Mouse (Mus musculus): ENCODE data around the gene Apbb2. TPM values are rescaled to one million over a fixed set of nuclear protein-coding genes. Genes with fewer than 3 reads are reported as not detected.

The Apbb2 gene
- polyA plus RNA-seq, 1 experiment from 2014 or later = 52.6 TPM

- DNase-seq (ENCODE audit: low spot score) (no peak), ATAC-seq (ENCODE audit: insufficient read depth, low FRiP score, low TSS enrichment) (no peak)
- H3K27ac ChIP-seq (ENCODE audit: low read depth, low read length) = no peak overlapping the region
- H3K4me3 ChIP-seq (ENCODE audit: low read depth, low read length) = no peak overlapping the region
- 89% methylated on average over 6 of the region's 6 CpGs for WGBS
- no peak overlapping the region for H3K4me2 ChIP-seq (ENCODE audit: low read depth)
- H3K36me3 ChIP-seq (ENCODE audit: control insufficient read depth, insufficient read depth, low read length) = no peaks in the 10 kb centered on the region
- no peaks in the 10 kb centered on the region for H3K27me3 ChIP-seq (ENCODE audit: control insufficient read depth, insufficient read depth, low read length)
- H3K4me1 ChIP-seq (ENCODE audit: control insufficient read depth, insufficient read depth, low read length) = no peaks in the 10 kb centered on the region
- no peak overlapping the region for H3K9ac ChIP-seq (ENCODE audit: low read length)
- no peaks in the 10 kb centered on the region for H3K9me3 ChIP-seq (ENCODE audit: control insufficient read depth, low read length)
Measured at GRCm38 (mm10) chr5:66405305-66405704, 213.3 kb downstream of the Apbb2 start.

- H3K9ac ChIP-seq (ENCODE audit: low read length) = no peak overlapping the region
- DNase-seq (ENCODE audit: low spot score) = no peak
- no peak overlapping the region for H3K4me3 ChIP-seq (ENCODE audit: low read depth, low read length)
- no peaks in the 10 kb centered on the region for H3K27me3 ChIP-seq (ENCODE audit: control insufficient read depth, insufficient read depth, low read length)
- no peaks in the 10 kb centered on the region for H3K4me1 ChIP-seq (ENCODE audit: control insufficient read depth, insufficient read depth, low read length)
- WGBS = 93% methylated on average over 4 of the region's 4 CpGs
- no peak for ATAC-seq (ENCODE audit: insufficient read depth, low FRiP score, low TSS enrichment)
- H3K27ac ChIP-seq (ENCODE audit: low read depth, low read length) = no peak overlapping the region
- H3K4me2 ChIP-seq (ENCODE audit: low read depth) = no peak overlapping the region
- no peaks in the 10 kb centered on the region for H3K36me3 ChIP-seq (ENCODE audit: control insufficient read depth, insufficient read depth, low read length)
- no peaks in the 10 kb centered on the region for H3K9me3 ChIP-seq (ENCODE audit: control insufficient read depth, low read length)
Measured at GRCm38 (mm10) chr5:66400563-66400962, 218.0 kb downstream of the Apbb2 start.

- no peaks in the 10 kb centered on the region for H3K4me1 ChIP-seq (ENCODE audit: control insufficient read depth, insufficient read depth, low read length)
- no peak overlapping the region for H3K27ac ChIP-seq (ENCODE audit: low read depth, low read length)
- no peak overlapping the region for H3K4me2 ChIP-seq (ENCODE audit: low read depth)
- WGBS = 79% methylated on average over 2 of the region's 2 CpGs
- no peaks in the 10 kb centered on the region for H3K27me3 ChIP-seq (ENCODE audit: control insufficient read depth, insufficient read depth, low read length)
- DNase-seq (ENCODE audit: low spot score) (no peak), ATAC-seq (ENCODE audit: insufficient read depth, low FRiP score, low TSS enrichment) (no peak)
- no peaks in the 10 kb centered on the region for H3K36me3 ChIP-seq (ENCODE audit: control insufficient read depth, insufficient read depth, low read length)
- H3K9me3 ChIP-seq (ENCODE audit: control insufficient read depth, low read length) = no peaks in the 10 kb centered on the region
- no peak overlapping the region for H3K4me3 ChIP-seq (ENCODE audit: low read depth, low read length)
- H3K9ac ChIP-seq (ENCODE audit: low read length) = no peak overlapping the region
Measured at GRCm38 (mm10) chr5:66399264-66399620, 219.3 kb downstream of the Apbb2 start.

GRCm38 (mm10) chr5:66398530-66399263, 219.9 kb downstream of the Apbb2 start:
- H3K4me3 ChIP-seq (ENCODE audit: low read depth, low read length) = no peak overlapping the region

GRCm38 (mm10) chr5:66393767-66394446, 224.7 kb downstream of the Apbb2 start:
- no peak overlapping the region for H3K4me3 ChIP-seq (ENCODE audit: low read depth, low read length)
- H3K9ac ChIP-seq (ENCODE audit: low read length) = no peak overlapping the region
- no peaks in the 10 kb centered on the region for H3K9me3 ChIP-seq (ENCODE audit: control insufficient read depth, low read length)
- no peak overlapping the region for H3K27ac ChIP-seq (ENCODE audit: low read depth, low read length)
- DNase-seq (ENCODE audit: low spot score) (no peak), ATAC-seq (ENCODE audit: insufficient read depth, low FRiP score, low TSS enrichment) (no peak)
- no peaks in the 10 kb centered on the region for H3K36me3 ChIP-seq (ENCODE audit: control insufficient read depth, insufficient read depth, low read length)
- no peaks in the 10 kb centered on the region for H3K4me1 ChIP-seq (ENCODE audit: control insufficient read depth, insufficient read depth, low read length)
- H3K4me2 ChIP-seq (ENCODE audit: low read depth) = no peak overlapping the region
- WGBS = 81% methylated on average over 10 of the region's 10 CpGs
- H3K27me3 ChIP-seq (ENCODE audit: control insufficient read depth, insufficient read depth, low read length) = no peaks in the 10 kb centered on the region

More at GRCm38 (mm10) chr5:66398530-66399263, 219.9 kb downstream of the Apbb2 start:
- DNase-seq (ENCODE audit: low spot score) (no peak), ATAC-seq (ENCODE audit: insufficient read depth, low FRiP score, low TSS enrichment) (no peak)
- Histone ChIP-seq H3K36me3 (ENCODE audit: control insufficient read depth, insufficient read depth, low read length) (no peaks in the 10 kb centered on the region), H3K4me1 (ENCODE audit: control insufficient read depth, insufficient read depth, low read length) (no peaks in the 10 kb centered on the region), H3K27ac (ENCODE audit: low read depth, low read length) (no peak overlapping the region), H3K9me3 (ENCODE audit: control insufficient read depth, low read length) (no peaks in the 10 kb centered on the region), H3K4me2 (ENCODE audit: low read depth) (no peak overlapping the region), H3K9ac (ENCODE audit: low read length) (no peak overlapping the region), H3K27me3 (ENCODE audit: control insufficient read depth, insufficient read depth, low read length) (no peaks in the 10 kb centered on the region)
- WGBS = 85% methylated on average over 5 of the region's 5 CpGs

- 59% methylated on average over 18 of the region's 18 CpGs for WGBS
- no peaks in the 10 kb centered on the region for H3K36me3 ChIP-seq (ENCODE audit: control insufficient read depth, insufficient read depth, low read length)
- no peak overlapping the region for H3K4me3 ChIP-seq (ENCODE audit: low read depth, low read length)
- no peak for DNase-seq (ENCODE audit: low spot score)
- no peak overlapping the region for H3K9ac ChIP-seq (ENCODE audit: low read length)
- no peaks in the 10 kb centered on the region for H3K4me1 ChIP-seq (ENCODE audit: control insufficient read depth, insufficient read depth, low read length)
- no peak overlapping the region for H3K4me2 ChIP-seq (ENCODE audit: low read depth)
- no peaks in the 10 kb centered on the region for H3K9me3 ChIP-seq (ENCODE audit: control insufficient read depth, low read length)
- no peaks in the 10 kb centered on the region for H3K27me3 ChIP-seq (ENCODE audit: control insufficient read depth, insufficient read depth, low read length)
- H3K27ac ChIP-seq (ENCODE audit: low read depth, low read length) = no peak overlapping the region
- ATAC-seq (ENCODE audit: insufficient read depth, low FRiP score, low TSS enrichment) = no peak
Measured at GRCm38 (mm10) chr5:66392861-66393529, 225.6 kb downstream of the Apbb2 start.

- Histone ChIP-seq H3K27ac (ENCODE audit: low read depth, low read length) (no peak overlapping the region), H3K9me3 (ENCODE audit: control insufficient read depth, low read length) (no peaks in the 10 kb centered on the region), H3K4me2 (ENCODE audit: low read depth) (no peak overlapping the region), H3K9ac (ENCODE audit: low read length) (no peak overlapping the region), H3K4me3 (ENCODE audit: low read depth, low read length) (no peak overlapping the region), H3K27me3 (ENCODE audit: control insufficient read depth, insufficient read depth, low read length) (no peaks in the 10 kb centered on the region), H3K4me1 (ENCODE audit: control insufficient read depth, insufficient read depth, low read length) (no peaks in the 10 kb centered on the region), H3K36me3 (ENCODE audit: control insufficient read depth, insufficient read depth, low read length) (no peaks in the 10 kb centered on the region)
- ATAC-seq (ENCODE audit: insufficient read depth, low FRiP score, low TSS enrichment) (no peak), DNase-seq (ENCODE audit: low spot score) (no peak)
- WGBS = 80% methylated on average over 11 of the region's 11 CpGs
Measured at GRCm38 (mm10) chr5:66391771-66392170, 226.8 kb downstream of the Apbb2 start.

- ATAC-seq (ENCODE audit: insufficient read depth, low FRiP score, low TSS enrichment) (no peak), DNase-seq (ENCODE audit: low spot score) (no peak)
- Histone ChIP-seq H3K27me3 (ENCODE audit: control insufficient read depth, insufficient read depth, low read length) (no peaks in the 10 kb centered on the region), H3K4me2 (ENCODE audit: low read depth) (no peak overlapping the region), H3K27ac (ENCODE audit: low read depth, low read length) (no peak overlapping the region), H3K4me3 (ENCODE audit: low read depth, low read length) (no peak overlapping the region), H3K4me1 (ENCODE audit: control insufficient read depth, insufficient read depth, low read length) (no peaks in the 10 kb centered on the region), H3K9ac (ENCODE audit: low read length) (no peak overlapping the region), H3K36me3 (ENCODE audit: control insufficient read depth, insufficient read depth, low read length) (no peaks in the 10 kb centered on the region), H3K9me3 (ENCODE audit: control insufficient read depth, low read length) (no peaks in the 10 kb centered on the region)
- 68% methylated on average over 5 of the region's 5 CpGs for WGBS
Measured at GRCm38 (mm10) chr5:66391299-66391698, 227.3 kb downstream of the Apbb2 start.

Measured in neural tube, embryonic 11.5 days (tissue).